Mouse (Mus musculus) hindbrain, embryonic 14.5 days (tissue): ENCODE data around the gene Hoxb1. TPM values are rescaled to one million over a fixed set of nuclear protein-coding genes. Genes with fewer than 3 reads are reported as not detected.

ENCODE experiments used
- ATAC-seq: fragments of 200-750 bp; cut with Nextera tagmentation; 2 replicates; pipeline ENCODE4 v1.8.0; 2017; ENCODE audit warnings: moderate number of reproducible peaks, mild to moderate bottlenecking, moderate TSS enrichment, moderate library complexity; ENCODE audit not compliant: low FRiP score
- DNase-seq: peaks from one replicate; pipeline ENCODE4 v3.0.0-alpha.2; 2015; ENCODE audit warnings: low spot score
- H3K27ac ChIP-seq: fragments of 300-500 bp; sonication (generic); 2 replicates; pipeline ENCODE4 v1.5.1; 2014; ENCODE audit warnings: mild to moderate bottlenecking, moderate library complexity
- H3K27me3 ChIP-seq: fragments of 300-500 bp; sonication (generic); 2 replicates; pipeline ENCODE4 v1.6.1; 2014; ENCODE audit warnings: mild to moderate bottlenecking, low read length, mixed read lengths; ENCODE audit not compliant: control insufficient read depth, insufficient read depth
- H3K36me3 ChIP-seq: fragments of 300-500 bp; sonication (generic); replicated peaks from 2 replicates; pipeline ENCODE4 v1.6.1; 2014; ENCODE audit not compliant: control insufficient read depth, insufficient read depth
- H3K4me1 ChIP-seq: fragments of 300-500 bp; sonication (generic); replicated peaks from 2 replicates; pipeline ENCODE4 v1.6.1; 2014; ENCODE audit warnings: antibody characterized with exemption, low read length, mixed read lengths; ENCODE audit not compliant: control insufficient read depth, insufficient read depth
- H3K4me2 ChIP-seq: fragments of 300-500 bp; sonication (generic); replicated peaks from 2 replicates; pipeline ENCODE4 v1.6.1; 2014; ENCODE audit warnings: mild to moderate bottlenecking, moderate library complexity
- H3K4me3 ChIP-seq: fragments of 300-500 bp; sonication (generic); replicated peaks from 2 replicates; pipeline ENCODE4 v1.5.1; 2014; ENCODE audit warnings: mild to moderate bottlenecking, low read length
- H3K9ac ChIP-seq: fragments of 300-500 bp; sonication (generic); 2 replicates; pipeline ENCODE4 v1.6.1; 2014
- H3K9me3 ChIP-seq: fragments of 300-500 bp; sonication (generic); 2 replicates; pipeline ENCODE4 v1.6.1; 2016; ENCODE audit warnings: low read length; ENCODE audit not compliant: control insufficient read depth
- WGBS: fragments of 180-500 bp; shearing (Covaris S2); extraction: QIAGEN DNeasy Blood & Tissue Kit; methylation state at CpG from one replicate; pipeline ENCODE4 v1.1.7; 2014; 5-methylcytosine and 5-hydroxymethylcytosine counted together
- polyA plus RNA-seq: library from polyadenylated mRNA; unstranded; fragments of >200 nt; fragmentation: Nextera tagmentation; extraction: Ambion mirVana; gene quantifications from 2 replicates; pipeline ENCODE4 v1.2.1, GENCODE M21; 2014

Hoxb1 gene
- polyA plus RNA-seq, 1 experiment from 2014 or later = 0.33 TPM

- DNase-seq = no peak
- peaks cover 86% of the 10 kb centered on the region for H3K27me3 ChIP-seq
Measured at GRCm38 (mm10) chr11:96332618-96333032, 32.9 kb upstream of the Hoxb1 start.

GRCm38 (mm10) chr11:96333241-96334001 lies 32.1 kb upstream of the Hoxb1 start:
- peaks cover 21% of the 10 kb centered on the region for H3K4me1 ChIP-seq
- 0 out of 2 replicates have a peak, but pooled peaks cover 6% of the 10 kb centered on the region for H3K36me3 ChIP-seq
- peak overlapping the region; percentile 48 for H3K4me3 ChIP-seq
- peak overlapping the region; percentile 77 for H3K4me2 ChIP-seq
- peak overlapping the region; percentile 97 for H3K9ac ChIP-seq
- 2% methylated on average over 17 of the region's 17 CpGs for WGBS
- H3K9me3 ChIP-seq = no peaks in the 10 kb centered on the region
- no peak for DNase-seq
- H3K27ac ChIP-seq = peak overlapping the region; percentile 99
- no peak for ATAC-seq
- peaks cover 87% of the 10 kb centered on the region for H3K27me3 ChIP-seq

More at GRCm38 (mm10) chr11:96332618-96333032, 32.9 kb upstream of the Hoxb1 start:
- WGBS = under 1% methylated on average over 35 of the region's 35 CpGs
- Histone ChIP-seq H3K4me1 (peaks cover 17% of the 10 kb centered on the region), H3K36me3 (0 out of 2 replicates have a peak, but pooled peaks cover 6% of the 10 kb centered on the region), H3K27ac (peak overlapping the region; percentile 99), H3K4me3 (peak overlapping the region; percentile 48), H3K9ac (peak overlapping the region; percentile 97), H3K4me2 (peak overlapping the region; percentile 77), H3K9me3 (no peaks in the 10 kb centered on the region)
- no peak for ATAC-seq

GRCm38 (mm10) chr11:96334002-96334364 lies 31.6 kb upstream of the Hoxb1 start:
- Histone ChIP-seq H3K4me2 (peak overlapping the region; percentile 77), H3K9ac (peak overlapping the region; percentile 97), H3K27me3 (peaks cover 87% of the 10 kb centered on the region), H3K36me3 (0 out of 2 replicates have a peak, but pooled peaks cover 6% of the 10 kb centered on the region), H3K9me3 (no peaks in the 10 kb centered on the region), H3K4me3 (peak overlapping the region; percentile 48), H3K27ac (peak overlapping the region; percentile 99), H3K4me1 (peaks cover 25% of the 10 kb centered on the region)
- DNase-seq (no peak), ATAC-seq (no peak)
- 6% methylated on average over 2 of the region's 2 CpGs for WGBS

- WGBS = 22% methylated on average over 3 of the region's 3 CpGs
- Histone ChIP-seq H3K9ac (peak overlapping the region; percentile 97), H3K27ac (peak overlapping the region; percentile 99), H3K9me3 (no peaks in the 10 kb centered on the region), H3K4me1 (peaks cover 27% of the 10 kb centered on the region), H3K36me3 (0 out of 2 replicates have a peak, but pooled peaks cover 6% of the 10 kb centered on the region), H3K27me3 (peaks cover 87% of the 10 kb centered on the region), H3K4me2 (peak overlapping the region; percentile 77), H3K4me3 (peak overlapping the region; percentile 48)
- no peak for DNase-seq
- no peak for ATAC-seq
Measured at GRCm38 (mm10) chr11:96334998-96335397, 30.6 kb upstream of the Hoxb1 start.

GRCm38 (mm10) chr11:96336597-96336996 lies 29.0 kb upstream of the Hoxb1 start:
- ATAC-seq = no peak
- Histone ChIP-seq H3K4me1 (peaks cover 27% of the 10 kb centered on the region), H3K27ac (peak overlapping the region; percentile 99), H3K9me3 (no peaks in the 10 kb centered on the region), H3K9ac (peak overlapping the region; percentile 97), H3K4me3 (peak overlapping the region; percentile 48), H3K4me2 (peak overlapping the region; percentile 77), H3K27me3 (peaks cover 81% of the 10 kb centered on the region), H3K36me3 (0 out of 2 replicates have a peak, but pooled peaks cover 6% of the 10 kb centered on the region)
- DNase-seq = no peak
- 6% methylated on average over 2 of the region's 2 CpGs for WGBS

GRCm38 (mm10) chr11:96337026-96337425 lies 28.5 kb upstream of the Hoxb1 start:
- 0% methylated on average over 6 of the region's 6 CpGs for WGBS
- peak overlapping the region; percentile 77 for H3K4me2 ChIP-seq
- DNase-seq (no peak), ATAC-seq (no peak)
- peak overlapping the region; percentile 48 for H3K4me3 ChIP-seq
- H3K27ac ChIP-seq = peak overlapping the region; percentile 99
- 0 out of 2 replicates have a peak, but pooled peaks cover 6% of the 10 kb centered on the region for H3K36me3 ChIP-seq
- peak overlapping the region; percentile 97 for H3K9ac ChIP-seq
- H3K4me1 ChIP-seq = peaks cover 27% of the 10 kb centered on the region
- peaks cover 81% of the 10 kb centered on the region for H3K27me3 ChIP-seq
- no peaks in the 10 kb centered on the region for H3K9me3 ChIP-seq

GRCm38 (mm10) chr11:96338957-96339855 lies 26.3 kb upstream of the Hoxb1 start:
- Histone ChIP-seq H3K4me1 (peaks cover 27% of the 10 kb centered on the region), H3K9me3 (no peaks in the 10 kb centered on the region), H3K4me2 (peak overlapping the region; percentile 77), H3K27ac (peak overlapping the region; percentile 99), H3K4me3 (peak overlapping the region; percentile 48), H3K36me3 (0 out of 2 replicates have a peak, but pooled peaks cover under 1% of the 10 kb centered on the region), H3K27me3 (peaks cover 77% of the 10 kb centered on the region), H3K9ac (peak overlapping the region; percentile 97)
- WGBS = 12% methylated on average over 7 of the region's 7 CpGs
- no peak for ATAC-seq
- DNase-seq = no peak

- H3K27ac ChIP-seq = peak overlapping the region; percentile 99
- peak; percentile 47 for ATAC-seq
- no peak for DNase-seq
- H3K27me3 ChIP-seq = peaks cover 70% of the 10 kb centered on the region
- no peaks in the 10 kb centered on the region for H3K9me3 ChIP-seq
- H3K4me1 ChIP-seq = peaks cover 28% of the 10 kb centered on the region
- H3K4me3 ChIP-seq = peak overlapping the region; percentile 48
- under 1% methylated on average over 33 of the region's 36 CpGs for WGBS
- 0 out of 2 replicates have a peak, but pooled peaks cover 5% of the 10 kb centered on the region for H3K36me3 ChIP-seq
- peak overlapping the region; percentile 77 for H3K4me2 ChIP-seq
- H3K9ac ChIP-seq = peak overlapping the region; percentile 97
Measured at GRCm38 (mm10) chr11:96340698-96341365, 24.7 kb upstream of the Hoxb1 start.
